Mouse (Mus musculus) lung, postnatal 0 days (tissue): ENCODE data around the gene Exoc7.

Experiments used
- CTCF ChIP-seq: IDR thresholded peaks from 2 replicates; pipeline ENCODE4 v1.5.1; 2016; ENCODE audit warnings: antibody characterized with exemption, mild to moderate bottlenecking
- EP300 ChIP-seq: IDR thresholded peaks from 2 replicates; pipeline ENCODE4 v1.6.1; 2016; ENCODE audit warnings: antibody characterized with exemption, mild to moderate bottlenecking, control low read depth

- TF ChIP-seq CTCF (no peak), EP300 (no peak)
These were observed 19.7 kb downstream of the Exoc7 start for GRCm38 (mm10) chr11:116287351-116287750.
